Mouse (Mus musculus) embryonic stem cell, embryonic (primary cell): ENCODE measurements around the gene Tas2r103.

Source experiments
- CTCF ChIA-PET, 4 experiments: fragments of 300-600 bp in 2 of 4; fragments of 350-600 bp in 2 of 4; sonication (Branson Sonifier 250); formaldehyde crosslinking; loops; one replicate each; lab custom pipeline; 2022; ENCODE audit warnings: inconsistent platforms in 2 of 4; lab: Charles Lee
- POLR2A ChIA-PET, 4 experiments: fragments of 300-600 bp in 2 of 4; fragments of 350-600 bp in 2 of 4; sonication (Branson Sonifier 250); formaldehyde crosslinking; loops; one replicate each; lab custom pipeline; 2022; ENCODE audit warnings: antibody characterized with exemption in 4 of 4, inconsistent platforms in 1 of 4; lab: Charles Lee

The Tas2r103 gene

DNA sequence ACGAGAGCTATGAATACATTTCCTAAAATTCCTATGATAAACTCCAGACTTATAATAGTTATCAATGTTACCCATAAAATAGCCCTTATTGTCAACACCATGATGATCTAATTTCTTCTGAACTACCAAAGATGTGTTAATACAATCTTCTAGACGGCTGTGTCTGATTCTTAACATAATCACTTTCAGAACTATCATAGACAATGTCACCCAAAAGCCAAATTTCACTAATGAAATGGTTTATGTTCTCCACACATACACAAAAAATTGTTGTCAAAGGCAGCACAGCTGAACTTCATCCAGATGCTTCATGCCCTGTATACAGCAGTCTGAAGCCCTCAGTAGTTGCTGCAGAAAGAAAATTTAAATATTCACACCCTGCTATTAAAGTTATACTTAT, at the start of gene Tas2r103:
TSS of gene Tas2r103 (minus strand) at position 101 of the 400 bp plus-strand sequence.
- ChIA-PET POLR2A (no interaction called here), CTCF (no interaction called here)

DNA sequence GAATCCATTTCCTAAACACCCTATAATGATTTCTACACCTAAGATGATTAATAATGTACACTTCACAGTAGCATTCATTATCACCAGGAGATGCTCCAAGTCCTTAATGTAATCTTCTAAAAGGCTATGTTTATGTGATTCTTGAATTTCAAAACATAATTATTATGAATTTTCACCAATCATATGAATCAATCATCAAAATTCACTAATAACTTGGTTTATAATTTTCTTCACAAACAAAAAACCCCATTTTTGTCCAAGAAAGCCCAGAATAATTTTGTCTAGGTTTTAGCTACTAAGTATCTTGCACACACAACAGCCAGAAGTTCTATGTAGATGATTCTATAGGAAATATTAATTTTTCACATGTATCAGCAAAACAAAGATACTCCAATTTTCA, 18.8 kb upstream of the Tas2r103 start, which contains the start of gene Tas2r140:
TSS of gene Tas2r140 (minus strand) at position 101 of the 400 bp plus-strand sequence.
- ChIA-PET POLR2A (no interaction called here), CTCF (no interaction called here)
